Mouse (Mus musculus) MEL (cell line): ENCODE data around the gene Cdc34. TPM values are rescaled to one million over a fixed set of nuclear protein-coding genes. Genes with fewer than 3 reads are reported as not detected.

Experiments used
- DNase-seq: peaks from one replicate; pipeline ENCODE4 v3.0.0; 2011; ENCODE audit warnings: low read depth, low spot score
- H3K27ac ChIP-seq: 2 replicates; pipeline ENCODE4 v1.5.1; 2012; ENCODE audit warnings: low read depth, mild to moderate bottlenecking, control low read depth, low read length, moderate library complexity; ENCODE audit not compliant: control insufficient read depth
- H3K27me3 ChIP-seq, 2 experiments: fragments of 150-350 bp in 1 of 2; sonication (generic) in 1 of 2; 2 replicates each; pipeline ENCODE4 v1.6.1; 2012; ENCODE audit warnings: low read length in 2 of 2, mild to moderate bottlenecking in 2 of 2, improper control_type of control experiment in 1 of 2, moderate library complexity in 1 of 2; ENCODE audit not compliant: insufficient read depth in 2 of 2, control insufficient read depth in 1 of 2
- H3K36me3 ChIP-seq, 2 experiments: 2 replicates each; pipeline ENCODE4 v1.6.1; 2012 to 2014; ENCODE audit warnings: low read length in 2 of 2, improper control_type of control experiment in 1 of 2, inconsistent platforms in 1 of 2, mild to moderate bottlenecking in 1 of 2; ENCODE audit not compliant: insufficient read depth in 2 of 2, control insufficient read depth in 1 of 2
- H3K4me1 ChIP-seq, 2 experiments: fragments of 150-350 bp in 1 of 2; sonication (generic) in 1 of 2; 2 replicates each; pipeline ENCODE4 v1.6.1; 2012; ENCODE audit warnings: low read length in 2 of 2, improper control_type of control experiment in 1 of 2, mild to moderate bottlenecking in 1 of 2; ENCODE audit not compliant: insufficient read depth in 2 of 2, control insufficient read depth in 1 of 2
- H3K4me3 ChIP-seq, 2 experiments: fragments of 150-350 bp in 1 of 2; sonication (generic) in 1 of 2; 2 replicates each; pipeline ENCODE4 v1.5.1; 2012; ENCODE audit warnings: low read depth in 2 of 2, low read length in 2 of 2, mild to moderate bottlenecking in 2 of 2, moderate library complexity in 2 of 2, control low read depth in 1 of 2, improper control_type of control experiment in 1 of 2; ENCODE audit not compliant: control insufficient read depth in 1 of 2, insufficient read depth in 1 of 2
- H3K79me2 ChIP-seq: 2 replicates; pipeline ENCODE4 v1.6.1; 2012; ENCODE audit warnings: mild to moderate bottlenecking, low read length, moderate library complexity; ENCODE audit not compliant: control insufficient read depth, poor library complexity, insufficient read depth
- H3K9ac ChIP-seq: 2 replicates; pipeline ENCODE4 v1.6.1; 2012; ENCODE audit warnings: low read depth, mild to moderate bottlenecking, control low read depth, low read length, moderate library complexity; ENCODE audit not compliant: control insufficient read depth, poor library complexity, severe bottlenecking
- H3K9me3 ChIP-seq: fragments of 150-350 bp; sonication (generic); replicated peaks from 2 replicates; pipeline ENCODE4 v1.6.1; 2012; ENCODE audit warnings: mild to moderate bottlenecking, low read length, improper control_type of control experiment, moderate library complexity; ENCODE audit not compliant: insufficient read depth
- CHD1 ChIP-seq: IDR thresholded peaks from 2 replicates; pipeline ENCODE4 v1.6.1; 2012; ENCODE audit warnings: low read depth, mild to moderate bottlenecking, inconsistent platforms, low read length, improper control_type of control experiment
- ELF1 ChIP-seq: IDR thresholded peaks from 2 replicates; pipeline ENCODE4 v1.6.1; 2014; ENCODE audit warnings: low read depth, mild to moderate bottlenecking, inconsistent platforms, low read length, improper control_type of control experiment, moderate library complexity
- EP300 ChIP-seq, 2 experiments: IDR thresholded peaks; 2 replicates each; pipeline ENCODE4 v1.6.1; 2011; ENCODE audit warnings: improper control_type of control experiment in 2 of 2, low read length in 2 of 2, low read depth in 1 of 2, mild to moderate bottlenecking in 1 of 2
- GATA1 ChIP-seq: IDR thresholded peaks from 2 replicates; pipeline ENCODE4 v1.6.1; 2011; ENCODE audit warnings: low read depth, low read length, improper control_type of control experiment
- JUND ChIP-seq: IDR thresholded peaks from 2 replicates; pipeline ENCODE4 v1.6.1; 2011; ENCODE audit warnings: low read depth, mild to moderate bottlenecking, improper control_type of control experiment, low read length
- MAFK ChIP-seq: IDR thresholded peaks from 2 replicates; pipeline ENCODE4 v1.6.1; 2011; ENCODE audit warnings: low read depth, mild to moderate bottlenecking, low read length, improper control_type of control experiment, borderline replicate concordance
- MAX ChIP-seq: IDR thresholded peaks from 2 replicates; pipeline ENCODE4 v1.6.1; 2011; ENCODE audit warnings: low read length, improper control_type of control experiment
- MEF2A ChIP-seq: IDR thresholded peaks from 2 replicates; pipeline ENCODE4 v1.6.1; 2014; ENCODE audit warnings: low read depth, mild to moderate bottlenecking, inconsistent platforms, low read length, improper control_type of control experiment; ENCODE audit not compliant: poor library complexity, insufficient replicate concordance, severe bottlenecking; ENCODE audit errors: extremely low read depth
- MXI1 ChIP-seq: IDR thresholded peaks from 2 replicates; pipeline ENCODE4 v1.6.1; 2011; ENCODE audit warnings: mild to moderate bottlenecking, low read depth, low read length, improper control_type of control experiment
- MYC ChIP-seq: IDR thresholded peaks from 2 replicates; pipeline ENCODE4 v1.6.1; 2011; ENCODE audit warnings: low read depth, mild to moderate bottlenecking, low read length, improper control_type of control experiment, moderate library complexity
- POLR2AphosphoS2 ChIP-seq: IDR thresholded peaks from 2 replicates; pipeline ENCODE4 v1.6.1; 2011; ENCODE audit warnings: low read length, improper control_type of control experiment
- RAD21 ChIP-seq: IDR thresholded peaks from 2 replicates; pipeline ENCODE4 v1.6.1; 2011; ENCODE audit warnings: mild to moderate bottlenecking, low read depth, low read length, improper control_type of control experiment
- RCOR1 ChIP-seq: IDR thresholded peaks from 2 replicates; pipeline ENCODE4 v1.6.1; 2012; ENCODE audit warnings: low read depth, mild to moderate bottlenecking, inconsistent platforms, low read length, improper control_type of control experiment
- SMC3 ChIP-seq: IDR thresholded peaks from 2 replicates; pipeline ENCODE4 v1.6.1; 2011; ENCODE audit warnings: low read depth, low read length, improper control_type of control experiment
- TAL1 ChIP-seq: IDR thresholded peaks from 2 replicates; pipeline ENCODE4 v1.6.1; 2012; ENCODE audit warnings: mild to moderate bottlenecking, inconsistent platforms, low read length, moderate library complexity, mixed read lengths
- UBTF ChIP-seq: IDR thresholded peaks from 2 replicates; pipeline ENCODE4 v1.6.1; 2012; ENCODE audit warnings: low read depth, mild to moderate bottlenecking, inconsistent platforms, low read length, improper control_type of control experiment, moderate library complexity, borderline replicate concordance; ENCODE audit not compliant: insufficient read depth
- USF2 ChIP-seq, 2 experiments: IDR thresholded peaks; 2 replicates each; pipeline ENCODE4 v1.6.1; 2011 to 2012; ENCODE audit warnings: improper control_type of control experiment in 2 of 2, low read length in 2 of 2, borderline replicate concordance in 1 of 2, inconsistent platforms in 1 of 2, low read depth in 1 of 2, mild to moderate bottlenecking in 1 of 2; ENCODE audit not compliant: insufficient read depth in 1 of 2
- polyA plus RNA-seq, 2 experiments: library from polyadenylated mRNA; stranded (reverse) in 1 of 2; unstranded in 1 of 2; fragments of >175 nt in 1 of 2; fragments of >200 nt in 1 of 2; gene quantifications; 2 replicates each; pipeline versions ENCODE4 v1.2.1 to v1.2.4; 2012; ENCODE audit warnings: low replicate concordance in 2 of 2, low read depth in 1 of 2; ENCODE audit not compliant: insufficient read length in 2 of 2, insufficient read depth in 1 of 2, missing spikeins in 1 of 2
- total RNA-seq: library from RNA; depleted of rRNA; stranded (reverse); fragments of 300-350 nt; gene quantifications from 2 replicates; pipeline ENCODE4 v1.2.3, GENCODE M21; 2012; rRNA removed

Gene Cdc34
- total and polyA plus RNA-seq, 3 experiments, result 318 to 422 (median 417) TPM

DNA sequence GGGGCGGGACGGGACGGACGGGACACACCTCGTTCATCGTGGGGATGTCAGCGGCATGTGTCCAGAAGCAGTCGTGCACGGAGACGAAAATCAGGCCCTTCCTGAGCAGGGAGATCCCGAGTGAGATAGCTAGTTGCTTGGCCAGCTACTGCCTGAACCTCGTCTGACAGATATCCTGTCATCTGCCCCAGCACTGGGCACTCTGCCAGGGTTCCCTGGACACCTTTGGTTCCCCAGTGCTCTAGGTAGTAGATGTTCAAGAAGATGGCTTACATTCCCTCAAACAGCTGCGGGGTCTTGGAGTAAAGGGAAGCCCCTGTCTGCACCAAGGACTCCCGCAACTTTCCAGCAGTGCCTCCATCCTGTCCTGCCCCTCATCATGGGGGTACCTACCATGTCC, 54.7 kb downstream of the Cdc34 start:
- H3K4me1 ChIP-seq, result no peaks in the 10 kb centered on the region
- no peak overlapping the region for H3K4me3 ChIP-seq
- no peak overlapping the region for H3K27ac ChIP-seq
- H3K9ac ChIP-seq, result no peak overlapping the region
- H3K27me3 ChIP-seq, result no peaks in the 10 kb centered on the region
- H3K36me3 ChIP-seq, result no peaks in the 10 kb centered on the region; a peak in 1 of 4 replicates
- TF ChIP-seq ELF1 (no peak), USF2 (IDR thresholded peaks at IDR 0.05; ENCODE audit: borderline replicate concordance in 1 of 2, insufficient read depth in 1 of 2, low read depth in 1 of 2, low read length in 2 of 2) (no peak), MAX (no peak), MXI1 (no peak), POLR2AphosphoS2 (no peak), RAD21 (no peak), EP300 (IDR thresholded peaks at IDR 0.05; ENCODE audit: low read depth in 1 of 2, low read length in 2 of 2) (no peak), MEF2A (no peak), MYC (no peak), SMC3 (no peak), UBTF (no peak), TAL1 (no peak), MAFK (no peak), RCOR1 (no peak), JUND (no peak), GATA1 (no peak), CHD1 (no peak)
- no peaks in the 10 kb centered on the region for H3K79me2 ChIP-seq
- no peaks in the 10 kb centered on the region for H3K9me3 ChIP-seq
- DNase-seq, result no peak

Other genes starting within 250 kb of the Cdc34 start
- not detected in 2 replicates for gene Vmn2r83, start 213.5 kb upstream of the Cdc34 start, total RNA-seq
- not detected for gene Vmn2r83, start 213.5 kb upstream of the Cdc34 start, polyA plus RNA-seq
- gene Plpp2, start 148.4 kb upstream of the Cdc34 start, total RNA-seq, result 25.5 and 26.0 TPM in 2 replicates
- 10 to 100 TPM in 1 of 2 experiments, not detected in 1; 32.8 TPM for gene Plpp2, start 148.4 kb upstream of the Cdc34 start, polyA plus RNA-seq
- gene Mier2, start 127.0 kb upstream of the Cdc34 start, total RNA-seq, result 19.8 and 24.8 TPM in 2 replicates
- gene Mier2, start 127.0 kb upstream of the Cdc34 start, polyA plus RNA-seq, result 10 to 100 TPM in 1 of 2 experiments, not detected in 1; 36.2 TPM
- gene Theg, start 94.9 kb upstream of the Cdc34 start, total RNA-seq, result not detected in 2 replicates
- not detected for gene Theg, start 94.9 kb upstream of the Cdc34 start, polyA plus RNA-seq
- gene C2cd4c, start 68.2 kb upstream of the Cdc34 start, total RNA-seq, result not detected in 2 replicates
- gene C2cd4c, start 68.2 kb upstream of the Cdc34 start, polyA plus RNA-seq, result under 1 TPM in 1 of 2 experiments, not detected in 1; 0.01 TPM
- gene Shc2, start 44.3 kb upstream of the Cdc34 start, total RNA-seq, result not detected in 2 replicates
- not detected for gene Shc2, start 44.3 kb upstream of the Cdc34 start, polyA plus RNA-seq
- gene Odf3l2, start 36.5 kb upstream of the Cdc34 start, total RNA-seq, result not detected in 2 replicates
- not detected for gene Odf3l2, start 36.5 kb upstream of the Cdc34 start, polyA plus RNA-seq
- not detected in 2 replicates for gene Madcam1, start 17.6 kb upstream of the Cdc34 start, total RNA-seq
- not detected for gene Madcam1, start 17.6 kb upstream of the Cdc34 start, polyA plus RNA-seq
- 17.7 and 23.5 TPM in 2 replicates for gene Tpgs1, start 12.8 kb upstream of the Cdc34 start, total RNA-seq
- gene Tpgs1, start 12.8 kb upstream of the Cdc34 start, polyA plus RNA-seq, result 10 to 100 TPM in 1 of 2 experiments, not detected in 1; 48.0 TPM
- 1.5 and 2.5 TPM in 2 replicates for gene Gzmm, start 6.8 kb downstream of the Cdc34 start, total RNA-seq
- gene Gzmm, start 6.8 kb downstream of the Cdc34 start, polyA plus RNA-seq, result 1 to 10 TPM in 1 of 2 experiments, not detected in 1; 2.3 TPM
- gene Bsg, start 22.3 kb downstream of the Cdc34 start, total RNA-seq, result 346 and 406 TPM in 2 replicates
- 100 to 1,000 TPM; 318 to 700 TPM for gene Bsg, start 22.3 kb downstream of the Cdc34 start, polyA plus RNA-seq
- 0.42 and 0.59 TPM in 2 replicates for gene Hcn2, start 34.4 kb downstream of the Cdc34 start, total RNA-seq
- 1 to 10 TPM in 1 of 2 experiments, not detected in 1; 1.6 TPM for gene Hcn2, start 34.4 kb downstream of the Cdc34 start, polyA plus RNA-seq
- gene Polrmt, start 64.4 kb downstream of the Cdc34 start, total RNA-seq, result 35.7 and 36.7 TPM in 2 replicates
- 10 to 100 TPM in 1 of 2 experiments, not detected in 1; 66.9 TPM for gene Polrmt, start 64.4 kb downstream of the Cdc34 start, polyA plus RNA-seq
- gene Fgf22, start 72.9 kb downstream of the Cdc34 start, total RNA-seq, result 0.15 and 0.33 TPM in 2 replicates
- gene Fgf22, start 72.9 kb downstream of the Cdc34 start, polyA plus RNA-seq, result under 1 TPM in 1 of 2 experiments, not detected in 1; 0.33 TPM
- gene Rnf126, start 84.8 kb downstream of the Cdc34 start, total RNA-seq, result 78.8 and 84.8 TPM in 2 replicates
- gene Rnf126, start 84.8 kb downstream of the Cdc34 start, polyA plus RNA-seq, result 100 to 1,000 TPM; 174 to 184 TPM
- gene Fstl3, start 95.1 kb downstream of the Cdc34 start, total RNA-seq, result 2.2 and 4.3 TPM in 2 replicates
- gene Fstl3, start 95.1 kb downstream of the Cdc34 start, polyA plus RNA-seq, result 1 to 10 TPM in 1 of 2 experiments, not detected in 1; 7.1 TPM
- gene Prss57, start 108.8 kb downstream of the Cdc34 start, total RNA-seq, result 0.39 and 0.50 TPM in 2 replicates
- gene Prss57, start 108.8 kb downstream of the Cdc34 start, polyA plus RNA-seq, result under 1 TPM in 1 of 2 experiments, not detected in 1; 0.70 TPM
- gene Palm, start 111.4 kb downstream of the Cdc34 start, total RNA-seq, result 4.8 TPM in 2 replicates
- gene Palm, start 111.4 kb downstream of the Cdc34 start, polyA plus RNA-seq, result 10 to 100 TPM in 1 of 2 experiments, not detected in 1; 15.5 TPM
- not detected in 2 replicates for gene Misp, start 138.8 kb downstream of the Cdc34 start, total RNA-seq
- gene Misp, start 138.8 kb downstream of the Cdc34 start, polyA plus RNA-seq, result not detected
- gene Ptbp1, start 172.2 kb downstream of the Cdc34 start, total RNA-seq, result 301 and 316 TPM in 2 replicates
- gene Ptbp1, start 172.2 kb downstream of the Cdc34 start, polyA plus RNA-seq, result 100 to 1,000 TPM; 329 to 837 TPM
- gene Prtn3, start 192.3 kb downstream of the Cdc34 start, total RNA-seq, result 9.1 and 11.2 TPM in 2 replicates
- 10 to 100 TPM in 1 of 2 experiments, not detected in 1; 31.5 TPM for gene Prtn3, start 192.3 kb downstream of the Cdc34 start, polyA plus RNA-seq
- 0.56 and 0.85 TPM in 2 replicates for gene Plppr3, start 192.4 kb downstream of the Cdc34 start, total RNA-seq
- gene Plppr3, start 192.4 kb downstream of the Cdc34 start, polyA plus RNA-seq, result 1 to 10 TPM in 1 of 2 experiments, not detected in 1; 6.2 TPM
- gene Elane, start 204.1 kb downstream of the Cdc34 start, total RNA-seq, result not detected in 2 replicates
- gene Elane, start 204.1 kb downstream of the Cdc34 start, polyA plus RNA-seq, result under 1 TPM in 1 of 2 experiments, not detected in 1; 0.07 TPM
- gene Cfd, start 208.7 kb downstream of the Cdc34 start, total RNA-seq, result not detected in 2 replicates
- gene Cfd, start 208.7 kb downstream of the Cdc34 start, polyA plus RNA-seq, result under 1 TPM in 1 of 2 experiments, not detected in 1; 0.21 TPM
- gene Med16, start 226.7 kb downstream of the Cdc34 start, total RNA-seq, result 16.6 and 17.3 TPM in 2 replicates
- gene Med16, start 226.7 kb downstream of the Cdc34 start, polyA plus RNA-seq, result 10 to 100 TPM in 1 of 2 experiments, not detected in 1; 41.2 TPM
- gene Gm26602, start 228.7 kb downstream of the Cdc34 start, total RNA-seq, result 5.2 and 10.2 TPM in 2 replicates
- 1 to 10 TPM in 1 of 2 experiments, not detected in 1; 4.5 TPM for gene Gm26602, start 228.7 kb downstream of the Cdc34 start, polyA plus RNA-seq
- gene Kiss1r, start 234.8 kb downstream of the Cdc34 start, total RNA-seq, result 9.1 and 10.8 TPM in 2 replicates
- 10 to 100 TPM in 1 of 2 experiments, not detected in 1; 23.5 TPM for gene Kiss1r, start 234.8 kb downstream of the Cdc34 start, polyA plus RNA-seq
- gene R3hdm4, start 239.0 kb downstream of the Cdc34 start, total RNA-seq, result 22.7 and 29.1 TPM in 2 replicates
- 100 to 1,000 TPM in 1 of 2 experiments, not detected in 1; 105 TPM for gene R3hdm4, start 239.0 kb downstream of the Cdc34 start, polyA plus RNA-seq
- 11.8 and 12.5 TPM in 2 replicates for gene Arid3a, start 244.8 kb downstream of the Cdc34 start, total RNA-seq
- 10 to 100 TPM in 1 of 2 experiments, not detected in 1; 17.2 TPM for gene Arid3a, start 244.8 kb downstream of the Cdc34 start, polyA plus RNA-seq